Mouse (Mus musculus) hematopoietic multipotent progenitor cell, adult 10-12 weeks (in vitro differentiated cells): ENCODE measurements around the gene Gm2832. TPM values are rescaled to one million over a fixed set of nuclear protein-coding genes. Genes with fewer than 3 reads are reported as not detected.

Source experiments
- polyA plus RNA-seq: library from polyadenylated mRNA; stranded (reverse); fragments of >175 nt; gene quantifications from 2 replicates; pipeline ENCODE4 v1.2.3, GENCODE M21; 2012; ENCODE audit warnings: low replicate concordance

The Gm2832 gene
- polyA plus RNA-seq, result not detected in 2 replicates

DNA sequence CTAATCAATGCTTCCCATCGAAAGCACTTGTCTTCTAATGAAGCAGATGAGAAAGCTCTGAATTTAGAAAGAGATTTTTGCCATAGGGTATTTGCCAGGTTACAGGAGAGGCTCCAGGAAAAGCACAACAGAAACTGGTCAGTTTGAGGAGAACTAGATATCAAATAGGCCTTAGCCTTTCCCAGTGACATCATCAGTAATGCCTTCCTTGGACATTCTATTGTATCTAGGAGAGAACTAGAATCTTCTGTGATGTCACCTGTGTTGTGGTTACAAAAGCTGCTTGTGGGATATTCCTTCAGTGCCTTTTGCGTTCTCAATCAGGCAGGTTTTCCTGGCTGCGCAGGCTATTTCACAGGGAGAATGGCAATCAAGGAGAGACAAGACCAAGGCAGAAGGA lies at the start of gene Gm2832:
Gene Gm2832 (plus strand): TSS at position 301 of the 400 bp plus-strand sequence.

Other genes with a start within 250 kb of the Gm2832 start
- not detected in 2 replicates for gene Dydc2, start 209.6 kb upstream of the Gm2832 start, polyA plus RNA-seq
- not detected in 2 replicates for gene Dydc1, start 205.9 kb upstream of the Gm2832 start, polyA plus RNA-seq
- not detected in 2 replicates for gene Mat1a, start 173.8 kb upstream of the Gm2832 start, polyA plus RNA-seq
- gene Sftpa1, start 147.0 kb upstream of the Gm2832 start, polyA plus RNA-seq, result not detected in 2 replicates
- not detected in 2 replicates for gene Mbl1, start 127.3 kb upstream of the Gm2832 start, polyA plus RNA-seq
- not detected in 2 replicates for gene Sftpd, start 93.7 kb upstream of the Gm2832 start, polyA plus RNA-seq
- gene Gm5798, start 69.8 kb downstream of the Gm2832 start, polyA plus RNA-seq, result not detected in 2 replicates
- gene Gm7945, start 107.6 kb downstream of the Gm2832 start, polyA plus RNA-seq, result not detected in 2 replicates
- not detected in 2 replicates for gene Gm6482, start 129.5 kb downstream of the Gm2832 start, polyA plus RNA-seq
- gene Gm7954, start 174.7 kb downstream of the Gm2832 start, polyA plus RNA-seq, result not detected in 2 replicates
- not detected in 2 replicates for gene Gm3486, start 210.7 kb downstream of the Gm2832 start, polyA plus RNA-seq